Mouse (Mus musculus) ES-E14 (cell line): Measurements from ENCODE around the gene 9130213A22Rik. TPM values are rescaled to one million over a fixed set of nuclear protein-coding genes. Genes with fewer than 3 reads are reported as not detected.

Source experiments
- DNase-seq: peaks from one replicate; pipeline ENCODE4 v3.0.0-alpha.2; 2013; ENCODE audit warnings: low read depth, low spot score
- H3K27ac ChIP-seq: 2 replicates; pipeline ENCODE4 v1.5.1; 2012; ENCODE audit warnings: low read depth, mild to moderate bottlenecking, low read length, moderate library complexity, mixed read lengths; ENCODE audit not compliant: poor library complexity, insufficient read depth, severe bottlenecking
- H3K36me3 ChIP-seq: 2 replicates; pipeline ENCODE4 v1.6.1; 2012; ENCODE audit warnings: mild to moderate bottlenecking, low read length, moderate library complexity, mixed read lengths; ENCODE audit not compliant: control insufficient read depth, poor library complexity, insufficient read depth, severe bottlenecking
- H3K4me1 ChIP-seq, 2 experiments: fragments of 150-350 bp in 1 of 2; sonication (generic) in 1 of 2; 2 replicates each; pipeline ENCODE4 v1.6.1; 2012; ENCODE audit warnings: low read length in 2 of 2, mild to moderate bottlenecking in 1 of 2, mixed read lengths in 1 of 2; ENCODE audit not compliant: control insufficient read depth in 2 of 2, insufficient read depth in 2 of 2, poor library complexity in 1 of 2
- H3K4me3 ChIP-seq, 2 experiments: fragments of 150-350 bp in 1 of 2; sonication (generic) in 1 of 2; 2 replicates each; pipeline ENCODE4 v1.5.1; 2012; ENCODE audit warnings: low read length in 2 of 2, low read depth in 1 of 2, mild to moderate bottlenecking in 1 of 2, mixed read lengths in 1 of 2; ENCODE audit not compliant: insufficient read depth in 1 of 2, poor library complexity in 1 of 2, severe bottlenecking in 1 of 2
- H3K9ac ChIP-seq: 2 replicates; pipeline ENCODE4 v1.6.1; 2012; ENCODE audit warnings: low read depth, mild to moderate bottlenecking, low read length, mixed read lengths; ENCODE audit not compliant: poor library complexity, insufficient read depth, severe bottlenecking
- H3K9me3 ChIP-seq: fragments of 150-350 bp; sonication (generic); 2 replicates; pipeline ENCODE4 v1.6.1; 2012; ENCODE audit warnings: low read depth, mild to moderate bottlenecking, low read length; ENCODE audit not compliant: control insufficient read depth, insufficient read depth
- CHD2 ChIP-seq: IDR thresholded peaks from 2 replicates; pipeline ENCODE4 v1.6.1; 2014; ENCODE audit warnings: mild to moderate bottlenecking, low read depth, low read length, inconsistent platforms
- HCFC1 ChIP-seq: IDR thresholded peaks from 2 replicates; pipeline ENCODE4 v1.6.1; 2012; ENCODE audit warnings: low read length, inconsistent platforms, borderline replicate concordance; ENCODE audit not compliant: insufficient read depth
- MAFK ChIP-seq: IDR thresholded peaks from 2 replicates; pipeline ENCODE4 v1.6.1; 2014; ENCODE audit warnings: mild to moderate bottlenecking, low read depth, low read length, inconsistent platforms; ENCODE audit not compliant: insufficient read depth
- ZC3H11A ChIP-seq: IDR thresholded peaks from 2 replicates; pipeline ENCODE4 v1.6.1; 2012; ENCODE audit warnings: low read depth, mild to moderate bottlenecking, inconsistent platforms, low read length, borderline replicate concordance
- ZNF384 ChIP-seq: IDR thresholded peaks from 2 replicates; pipeline ENCODE4 v1.6.1; 2012; ENCODE audit warnings: low read depth, low read length, inconsistent platforms
- in situ Hi-C, 2 experiments: fragments of 600-800 bp; cut with MboI; formaldehyde crosslinking; loops; one replicate each; pipeline ENCODE4 v1.15.1; 2025; ENCODE audit warnings: low sequenced_read_pairs in 2 of 2, inconsistent platforms in 1 of 2; ENCODE audit not compliant: unreplicated experiment in 2 of 2
- total RNA-seq: library from RNA; depleted of rRNA; stranded (reverse); fragments of 300-350 nt; gene quantifications from 2 replicates; pipeline ENCODE4 v1.2.3, GENCODE M21; 2012

Gene 9130213A22Rik
- total RNA-seq, 1 experiment = not detected

DNA sequence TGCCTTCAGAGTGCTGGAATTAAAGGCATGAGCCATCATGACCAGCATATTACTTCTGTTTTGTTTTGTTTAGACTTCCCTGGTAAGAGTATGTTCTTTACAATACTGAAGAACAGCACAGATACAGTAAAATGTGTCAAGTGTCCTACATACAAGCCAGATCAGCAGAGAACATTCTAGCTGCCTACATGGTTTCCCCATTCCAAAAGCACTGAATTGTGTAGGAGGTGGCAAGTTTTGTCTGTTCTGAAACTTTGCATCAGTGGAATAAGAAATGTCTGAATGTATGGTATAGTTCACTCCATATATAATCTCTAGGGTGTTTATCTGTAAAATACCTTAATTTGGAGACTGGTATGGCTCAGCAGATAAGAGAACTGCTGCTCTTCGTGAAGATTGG is 33.0 kb upstream of the 9130213A22Rik start:
- no peak for DNase-seq
- TF ChIP-seq ZNF384 = no peak
- Histone ChIP-seq H3K4me1 (peaks cover 0 to 11% of the 10 kb centered on the region in 2 experiments; a peak in 2 of 4 replicates), H3K9ac (no peak overlapping the region), H3K9me3 (no peaks in the 10 kb centered on the region), H3K27ac (no peak overlapping the region), H3K36me3 (no peaks in the 10 kb centered on the region), H3K4me3 (no peak overlapping the region)
- in situ Hi-C loops = no loop called here

DNA sequence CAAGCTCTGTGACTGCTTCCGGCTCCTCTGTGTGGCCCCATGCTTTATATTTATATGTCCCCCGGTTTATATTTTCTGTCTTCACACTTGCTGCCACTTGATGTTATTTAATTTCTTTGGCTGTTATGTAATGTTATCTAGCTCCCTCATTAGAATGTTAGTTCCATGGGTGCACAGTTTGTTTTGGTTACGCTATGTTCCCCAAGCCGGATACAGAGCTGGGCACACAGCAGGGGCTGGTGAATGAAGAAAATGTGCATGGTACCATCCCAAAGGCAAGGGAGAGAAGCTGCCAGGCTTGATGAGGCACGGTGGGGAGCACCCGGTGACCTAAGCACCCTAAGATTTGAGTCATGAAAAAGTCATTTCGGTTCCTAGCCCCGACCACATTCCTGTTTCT is 31.4 kb upstream of the 9130213A22Rik start:
- in situ Hi-C loops = no loop called here
- TF ChIP-seq CHD2 (no peak), MAFK (no peak)
- DNase-seq = no peak

DNA sequence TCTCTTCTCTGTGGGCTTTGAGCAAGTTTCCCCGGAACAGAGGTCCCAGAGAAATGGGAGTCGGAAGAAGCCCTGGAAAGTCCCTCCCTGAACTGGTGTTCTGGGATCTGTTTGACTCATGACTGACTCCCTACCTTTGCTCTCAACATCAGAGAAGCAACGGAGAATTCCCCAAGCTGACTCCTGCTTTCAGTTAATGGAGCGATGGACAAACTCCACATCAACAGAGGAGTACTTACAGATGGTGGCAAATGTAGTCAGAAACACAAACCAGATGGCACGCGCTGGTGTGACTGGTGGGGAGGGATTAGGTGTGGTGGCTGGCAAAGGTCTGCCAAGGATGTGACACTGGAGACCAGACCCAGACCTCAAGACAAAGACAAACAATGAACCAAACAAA is 28.6 kb upstream of the 9130213A22Rik start:
- TF ChIP-seq MAFK = no peak
- no peak for TF ChIP-seq ZC3H11A
- TF ChIP-seq ZNF384 = no peak
- no peak for DNase-seq
- no peak overlapping the region for H3K27ac ChIP-seq
- peak overlapping the region; percentile 42; the same call in 1 of the 2 replicates for H3K9ac ChIP-seq
- H3K4me3 ChIP-seq = peak overlapping the region; percentile 40 to 74; a peak in 3 of 4 replicates
- in situ Hi-C loops = no loop called here
- H3K36me3 ChIP-seq = no peaks in the 10 kb centered on the region
- no peaks in the 10 kb centered on the region for H3K9me3 ChIP-seq
- peaks cover 0 to 6% of the 10 kb centered on the region in 2 experiments; a peak in 2 of 4 replicates for H3K4me1 ChIP-seq

More for the DNA sequence above, 31.4 kb upstream of the 9130213A22Rik start:
- H3K9me3 ChIP-seq = no peaks in the 10 kb centered on the region
- H3K4me1 ChIP-seq = peaks cover 0 to 11% of the 10 kb centered on the region in 2 experiments; a peak in 2 of 4 replicates
- H3K36me3 ChIP-seq = no peaks in the 10 kb centered on the region
- no peak overlapping the region for H3K27ac ChIP-seq
- no peak overlapping the region for H3K9ac ChIP-seq
- no peak overlapping the region for H3K4me3 ChIP-seq

- no peak overlapping the region for H3K27ac ChIP-seq
- no peaks in the 10 kb centered on the region for H3K36me3 ChIP-seq
- H3K4me3 ChIP-seq = peak overlapping the region; percentile 40 to 74; a peak in 3 of 4 replicates
- DNase-seq = peak; percentile 47
- peak overlapping the region; percentile 42; the same call in 1 of the 2 replicates for H3K9ac ChIP-seq
- H3K9me3 ChIP-seq = no peaks in the 10 kb centered on the region
- peaks cover 0 to 6% of the 10 kb centered on the region in 2 experiments; a peak in 2 of 4 replicates for H3K4me1 ChIP-seq
- TF ChIP-seq HCFC1 = no peak
- TF ChIP-seq ZNF384 = peak; percentile 56; the same call in 1 of the 2 replicates
- TF ChIP-seq CHD2 = no peak
- 0 out of 2 replicates have a peak, but pooled peaks have one; percentile 31 for TF ChIP-seq ZC3H11A
- TF ChIP-seq MAFK = no peak
- in situ Hi-C loops = no loop called here
These were observed 28.1 kb upstream of the 9130213A22Rik start for GRCm38 (mm10) chr11:69150444-69150843.

DNA sequence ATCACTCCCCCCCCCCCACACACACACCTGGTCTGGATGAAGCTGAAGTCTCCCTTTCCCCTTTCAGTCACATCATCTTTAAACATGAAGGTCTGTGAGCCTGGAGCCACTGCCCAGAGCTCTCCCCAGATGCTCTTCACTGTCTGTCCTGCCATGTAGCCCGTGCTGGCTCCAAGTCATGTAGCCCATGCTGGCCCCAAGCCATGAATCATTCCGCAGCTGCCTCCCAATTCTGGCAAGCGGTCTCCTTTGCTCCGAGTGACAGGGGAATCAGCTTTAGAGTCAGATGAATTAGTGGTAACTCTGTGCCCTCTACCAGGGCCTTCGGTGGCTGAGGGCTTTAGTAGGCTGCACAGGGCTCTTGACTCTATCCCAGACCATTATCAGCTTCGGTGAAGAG is 27.3 kb upstream of the 9130213A22Rik start:
- no peak overlapping the region for H3K9ac ChIP-seq
- in situ Hi-C loops = no loop called here

More for the DNA sequence above, 27.3 kb upstream of the 9130213A22Rik start:
- H3K4me3 ChIP-seq = no peak overlapping the region
- no peak for DNase-seq
- H3K27ac ChIP-seq = no peak overlapping the region
- H3K36me3 ChIP-seq = no peaks in the 10 kb centered on the region
- H3K4me1 ChIP-seq = peaks cover 0 to 6% of the 10 kb centered on the region in 2 experiments; a peak in 2 of 4 replicates
- H3K9me3 ChIP-seq = no peaks in the 10 kb centered on the region
- TF ChIP-seq ZNF384 = no peak
- no peak for TF ChIP-seq ZC3H11A
- TF ChIP-seq HCFC1 = no peak
- TF ChIP-seq CHD2 = no peak
- TF ChIP-seq MAFK = no peak
